Mouse (Mus musculus): ENCODE data around the gene Pdia5. TPM values are rescaled to one million over a fixed set of nuclear protein-coding genes. Genes with fewer than 3 reads are reported as not detected.
A peak's percentile ranks its signal among the peaks of the same experiment; 100 is the strongest.

Gene Pdia5
- polyA plus RNA-seq, 1 experiment from 2014 or later = 26.9 TPM

DNA sequence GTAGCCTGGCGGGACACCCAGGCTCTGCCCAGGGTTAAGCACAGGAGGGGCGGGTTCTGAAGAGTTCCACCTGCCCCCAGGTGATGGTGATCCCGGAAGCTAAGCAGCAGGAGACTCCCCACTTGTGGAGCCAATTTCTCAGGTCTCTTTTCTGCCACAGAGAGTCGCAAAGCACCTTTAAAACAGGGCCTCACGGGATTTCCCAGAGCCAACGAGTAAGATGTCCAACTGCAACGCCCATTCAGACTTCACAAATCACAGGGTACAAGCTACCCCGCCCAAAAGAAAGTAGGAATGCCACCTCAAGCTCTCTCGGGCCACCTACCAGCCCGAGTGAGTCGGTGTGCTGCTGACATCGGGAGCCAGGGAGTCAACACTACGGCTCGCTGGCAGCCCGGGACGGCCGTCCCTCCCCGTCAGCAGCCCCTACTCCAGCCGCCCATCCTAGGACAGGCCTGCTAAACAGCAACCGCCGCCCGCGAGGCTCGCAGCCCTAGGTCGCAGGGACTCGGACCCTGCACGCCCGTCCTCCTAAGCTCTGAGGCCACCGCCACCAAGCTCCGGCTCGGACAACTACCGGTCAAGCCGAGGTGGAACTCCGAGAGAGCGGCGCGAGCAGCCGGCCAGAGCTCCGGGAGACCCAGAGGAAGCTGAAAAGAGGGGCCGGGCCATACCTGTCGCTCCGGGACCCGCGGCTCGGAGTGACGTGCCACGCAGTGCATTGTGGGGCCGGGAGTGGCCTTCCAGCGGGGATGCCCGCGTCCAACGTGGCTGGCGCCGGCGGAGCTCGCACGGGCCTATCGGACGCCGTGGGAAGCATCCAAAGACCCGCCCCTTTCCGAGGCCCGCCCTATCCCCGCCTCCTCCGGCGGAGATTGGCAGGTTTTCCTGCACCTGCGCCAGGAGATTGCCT lies 127.3 kb downstream of the Pdia5 start, which contains the start of gene Sec22a:
Gene Sec22a, minus strand, starts transcription at position 769 of the 913 bp plus-strand sequence.
- H3K36me3 ChIP-seq (ENCODE audit: control insufficient read depth, insufficient read depth) = no peaks in the 10 kb centered on the region
- H3K9me3 ChIP-seq (replicated peaks; ENCODE audit: control insufficient read depth, low read length) = no peaks in the 10 kb centered on the region
- ATAC-seq (replicated peaks; ENCODE audit: extremely low read depth, insufficient read depth, low FRiP score) = peak; percentile 100
- peaks cover 6% of the 10 kb centered on the region for H3K4me1 ChIP-seq (ENCODE audit: control insufficient read depth, insufficient read depth, low read length)
- WGBS = under 1% methylated on average over 67 of the region's 67 CpGs
- H3K4me2 ChIP-seq (ENCODE audit: low read depth, low read length) = peak within 1 kb of the TSS; percentile 91
- H3K9ac ChIP-seq (ENCODE audit: low read length) = peak within 1 kb of the TSS; percentile 96
- H3K27ac ChIP-seq (ENCODE audit: low read length) = peak within 1 kb of the TSS; percentile 84
- H3K4me3 ChIP-seq (ENCODE audit: low read length) = peak within 1 kb of the TSS; percentile 97
- H3K27me3 ChIP-seq (ENCODE audit: control insufficient read depth, insufficient read depth, low read length) = no peaks in the 10 kb centered on the region

DNA sequence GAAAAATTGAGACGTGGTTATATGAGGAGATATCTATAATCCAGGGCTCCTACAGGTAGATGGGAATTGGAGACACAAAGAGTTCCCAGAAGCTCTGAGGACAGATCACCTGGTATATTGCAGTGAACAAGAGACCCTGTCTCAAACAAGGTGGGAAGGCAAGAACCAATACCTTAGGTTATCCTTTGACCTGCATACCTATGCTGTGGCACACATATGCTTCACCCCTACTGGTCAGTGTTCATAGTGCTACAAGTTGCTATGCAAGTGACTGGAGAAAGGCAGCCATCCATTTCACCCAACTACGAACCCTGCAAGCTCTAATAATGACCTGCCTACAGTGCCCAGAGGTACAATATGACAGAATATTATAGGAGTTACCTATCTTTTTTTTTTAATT lies 128.5 kb downstream of the Pdia5 start:
- 86% methylated on average over 2 of the region's 2 CpGs for WGBS
- Histone ChIP-seq H3K4me1 (ENCODE audit: control insufficient read depth, insufficient read depth, low read length) (peaks cover 6% of the 10 kb centered on the region), H3K27ac (ENCODE audit: low read length) (no peak overlapping the region), H3K9ac (ENCODE audit: low read length) (no peak overlapping the region), H3K27me3 (ENCODE audit: control insufficient read depth, insufficient read depth, low read length) (no peaks in the 10 kb centered on the region), H3K36me3 (ENCODE audit: control insufficient read depth, insufficient read depth) (no peaks in the 10 kb centered on the region), H3K4me3 (ENCODE audit: low read length) (no peak overlapping the region), H3K4me2 (ENCODE audit: low read depth, low read length) (no peak overlapping the region), H3K9me3 (replicated peaks; ENCODE audit: control insufficient read depth, low read length) (no peaks in the 10 kb centered on the region)
- ATAC-seq (replicated peaks; ENCODE audit: extremely low read depth, insufficient read depth, low FRiP score) = no peak

DNA sequence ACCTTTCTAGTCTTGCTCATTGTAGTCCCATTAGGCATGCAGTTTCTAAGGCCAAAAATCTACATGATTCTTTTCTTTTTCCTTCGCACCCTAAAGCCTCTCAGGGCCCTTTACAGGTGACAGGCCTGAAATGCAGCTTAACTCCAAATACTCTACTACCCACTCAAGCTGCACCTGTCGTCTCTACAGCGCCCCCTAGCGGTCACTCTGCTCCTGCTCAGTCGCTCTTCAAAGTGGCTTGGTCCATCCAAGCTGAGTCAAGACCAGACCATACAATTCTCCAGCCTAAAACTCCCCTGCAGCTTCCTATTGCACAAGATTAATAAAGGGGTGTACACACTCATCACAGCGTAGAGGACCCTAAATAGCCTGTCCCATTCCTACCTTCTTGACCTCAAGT lies 130.1 kb downstream of the Pdia5 start:
- peaks cover 6% of the 10 kb centered on the region for H3K4me1 ChIP-seq (ENCODE audit: control insufficient read depth, insufficient read depth, low read length)
- no peaks in the 10 kb centered on the region for H3K27me3 ChIP-seq (ENCODE audit: control insufficient read depth, insufficient read depth, low read length)
- ATAC-seq (replicated peaks; ENCODE audit: extremely low read depth, insufficient read depth, low FRiP score) = no peak
- 28% methylated on average over 6 of the region's 6 CpGs for WGBS
- H3K4me3 ChIP-seq (ENCODE audit: low read length) = no peak overlapping the region
- H3K36me3 ChIP-seq (ENCODE audit: control insufficient read depth, insufficient read depth) = no peaks in the 10 kb centered on the region
- H3K4me2 ChIP-seq (ENCODE audit: low read depth, low read length) = no peak overlapping the region
- H3K9ac ChIP-seq (ENCODE audit: low read length) = no peak overlapping the region
- no peaks in the 10 kb centered on the region for H3K9me3 ChIP-seq (replicated peaks; ENCODE audit: control insufficient read depth, low read length)
- H3K27ac ChIP-seq (ENCODE audit: low read length) = no peak overlapping the region

DNA sequence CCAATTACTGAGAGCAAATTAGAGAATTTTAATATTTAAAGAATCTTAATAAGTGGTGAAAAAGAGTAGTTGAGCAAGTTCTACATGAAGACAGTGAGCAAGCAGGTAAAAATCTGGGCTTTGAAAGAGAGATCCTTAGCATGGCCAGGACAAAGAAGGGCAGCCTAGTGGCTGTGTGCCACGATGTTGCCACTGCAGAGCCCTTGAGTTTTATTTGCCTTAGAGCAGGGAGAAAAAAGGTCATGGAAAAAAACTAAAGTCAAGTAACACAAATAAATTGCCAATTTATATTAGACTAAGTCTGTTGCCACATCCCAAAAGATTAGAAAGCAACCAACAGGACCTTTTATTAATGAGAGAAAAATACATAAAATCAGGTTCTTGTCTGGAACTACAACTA lies 133.2 kb downstream of the Pdia5 start:
- Histone ChIP-seq H3K4me3 (ENCODE audit: low read length) (no peak overlapping the region), H3K9me3 (replicated peaks; ENCODE audit: control insufficient read depth, low read length) (no peaks in the 10 kb centered on the region), H3K27ac (ENCODE audit: low read length) (no peak overlapping the region), H3K27me3 (ENCODE audit: control insufficient read depth, insufficient read depth, low read length) (no peaks in the 10 kb centered on the region), H3K9ac (ENCODE audit: low read length) (no peak overlapping the region), H3K4me2 (ENCODE audit: low read depth, low read length) (no peak overlapping the region), H3K4me1 (ENCODE audit: control insufficient read depth, insufficient read depth, low read length) (no peaks in the 10 kb centered on the region), H3K36me3 (ENCODE audit: control insufficient read depth, insufficient read depth) (no peaks in the 10 kb centered on the region)
- ATAC-seq (replicated peaks; ENCODE audit: extremely low read depth, insufficient read depth, low FRiP score) = no peak
- WGBS = 81% methylated on average over 1 of the region's 1 CpGs

Small RNA genes lying within 50 kb of the gene (microRNA-seq; reads per million reads assigned to microRNA genes)
- not detected for gene Gm25548

Other genes with a start within 250 kb of the Pdia5 start
- 34.2 and 34.9 TPM in 2 replicates for gene Sec22a, start 127.0 kb downstream of the Pdia5 start, polyA plus RNA-seq (2015; fragmentation: Nextera tagmentation; extraction: Ambion mirVana)
- 1.2 and 3.1 TPM in 2 replicates for gene Sema5b, start 50.3 kb upstream of the Pdia5 start, polyA plus RNA-seq (2015; fragmentation: Nextera tagmentation; extraction: Ambion mirVana)